Mouse (Mus musculus) forebrain, embryonic 13.5 days (tissue): ENCODE measurements around the gene Zfp938. TPM values are rescaled to one million over a fixed set of nuclear protein-coding genes. Genes with fewer than 3 reads are reported as not detected.
A peak's percentile ranks its signal among the peaks of the same experiment; 100 is the strongest.

Experiments used
- ATAC-seq: fragments of 200-750 bp; cut with Nextera tagmentation; 2 replicates; pipeline ENCODE4 v1.8.0; 2017
- H3K27ac ChIP-seq: fragments of 300-500 bp; sonication (generic); 2 replicates; pipeline ENCODE4 v1.5.1; 2015; ENCODE audit warnings: inconsistent platforms, mild to moderate bottlenecking, moderate library complexity
- H3K27me3 ChIP-seq: fragments of 300-500 bp; sonication (generic); 2 replicates; pipeline ENCODE4 v1.6.1; 2015; ENCODE audit warnings: mild to moderate bottlenecking, inconsistent platforms
- H3K36me3 ChIP-seq: fragments of 300-500 bp; sonication (generic); 2 replicates; pipeline ENCODE4 v1.6.1; 2015; ENCODE audit warnings: mild to moderate bottlenecking, inconsistent platforms; ENCODE audit not compliant: poor library complexity, severe bottlenecking
- H3K4me1 ChIP-seq: fragments of 300-500 bp; sonication (generic); 2 replicates; pipeline ENCODE4 v1.6.1; 2015; ENCODE audit warnings: inconsistent platforms
- H3K4me2 ChIP-seq: fragments of 300-500 bp; sonication (generic); 2 replicates; pipeline ENCODE4 v1.6.1; 2015; ENCODE audit warnings: inconsistent platforms, mild to moderate bottlenecking, moderate library complexity
- H3K4me3 ChIP-seq: fragments of 300-500 bp; sonication (generic); 2 replicates; pipeline ENCODE4 v1.5.1; 2015; ENCODE audit warnings: mild to moderate bottlenecking, inconsistent platforms
- H3K9ac ChIP-seq: fragments of 300-500 bp; sonication (generic); 2 replicates; pipeline ENCODE4 v1.6.1; 2015; ENCODE audit warnings: mild to moderate bottlenecking, inconsistent platforms
- H3K9me3 ChIP-seq: fragments of 300-500 bp; sonication (generic); replicated peaks from 2 replicates; pipeline ENCODE4 v1.6.1; 2016; ENCODE audit warnings: inconsistent platforms
- WGBS: fragments of 180-500 bp; shearing (Covaris S2); methylation state at CpG from one replicate; pipeline ENCODE4 v1.1.7; 2015; 5-methylcytosine and 5-hydroxymethylcytosine counted together
- polyA plus RNA-seq: library from polyadenylated mRNA; unstranded; fragments of >200 nt; fragmentation: Nextera tagmentation; extraction: Ambion mirVana; gene quantifications from 2 replicates; pipeline ENCODE4 v1.2.1, GENCODE M21; 2015

Zfp938 gene
- 17.7 and 21.6 TPM in 2 replicates for polyA plus RNA-seq

GRCm38 (mm10) chr10:82240742-82241400 lies at the start of gene Zfp938:
Gene Zfp938 (minus strand): TSS chr10:82241280.
- peaks cover 29% of the 10 kb centered on the region for H3K36me3 ChIP-seq
- peaks cover 16% of the 10 kb centered on the region for H3K4me1 ChIP-seq
- H3K9ac ChIP-seq, result peak within 1 kb of the TSS; percentile 86
- H3K9me3 ChIP-seq, result peaks cover 26% of the 10 kb centered on the region
- WGBS, result 2% methylated on average over 27 of the region's 27 CpGs
- peak within 1 kb of the TSS; percentile 71 for H3K4me2 ChIP-seq
- peak within 1 kb of the TSS; percentile 82 for H3K27ac ChIP-seq
- peak; percentile 100 for ATAC-seq
- H3K27me3 ChIP-seq, result no peaks in the 10 kb centered on the region
- peak within 1 kb of the TSS; percentile 79 for H3K4me3 ChIP-seq

DNA sequence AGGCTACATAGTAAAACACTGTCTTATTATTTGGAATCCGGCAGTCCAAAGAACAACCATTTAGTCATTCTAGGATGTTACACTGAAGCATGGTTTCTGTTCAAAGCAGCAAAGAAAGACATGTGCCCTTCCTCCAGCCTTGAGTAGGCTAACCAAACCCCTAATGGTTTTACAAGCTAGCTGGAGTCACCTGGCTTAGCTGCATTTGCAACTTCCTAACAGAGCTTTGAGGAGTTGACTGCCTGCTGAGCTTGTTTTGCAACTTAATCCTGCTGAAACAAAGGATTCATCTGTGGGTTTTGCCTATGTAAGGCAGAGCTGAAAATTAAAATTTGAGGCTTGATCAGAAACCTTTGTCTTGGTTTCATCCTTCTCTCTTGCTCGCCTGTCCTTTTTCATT lies 16.3 kb upstream of the Zfp938 start:
- no peak overlapping the region for H3K4me3 ChIP-seq
- whole genome bisulfite sequencing, result 81% methylated on average over 2 of the region's 2 CpGs
- H3K36me3 ChIP-seq, result no peaks in the 10 kb centered on the region
- H3K4me2 ChIP-seq, result no peak overlapping the region
- no peak overlapping the region for H3K9ac ChIP-seq
- peaks cover 13% of the 10 kb centered on the region for H3K9me3 ChIP-seq
- no peaks in the 10 kb centered on the region for H3K27me3 ChIP-seq
- no peak for ATAC-seq
- H3K4me1 ChIP-seq, result no peaks in the 10 kb centered on the region
- H3K27ac ChIP-seq, result no peak overlapping the region

DNA sequence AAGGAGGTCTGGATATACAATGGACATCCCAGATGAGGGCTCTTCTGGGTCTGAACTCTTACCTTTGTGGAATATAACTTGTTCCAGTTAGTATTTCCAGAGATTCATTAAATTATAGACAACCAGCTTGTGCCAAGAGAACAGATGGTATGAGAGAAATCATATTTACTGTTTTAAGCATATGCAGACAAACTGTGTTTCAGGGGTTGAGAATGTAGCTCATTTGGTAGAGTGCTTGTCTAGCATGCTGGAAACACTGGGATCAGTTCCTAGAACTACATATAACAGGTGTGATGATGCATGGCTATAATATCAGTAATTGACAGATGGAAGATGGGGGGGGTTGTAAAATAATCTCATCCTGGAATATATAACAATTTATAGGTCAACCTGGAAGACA lies 3.9 kb upstream of the Zfp938 start:
- Histone ChIP-seq H3K9ac (no peak overlapping the region), H3K9me3 (no peaks in the 10 kb centered on the region)

DNA sequence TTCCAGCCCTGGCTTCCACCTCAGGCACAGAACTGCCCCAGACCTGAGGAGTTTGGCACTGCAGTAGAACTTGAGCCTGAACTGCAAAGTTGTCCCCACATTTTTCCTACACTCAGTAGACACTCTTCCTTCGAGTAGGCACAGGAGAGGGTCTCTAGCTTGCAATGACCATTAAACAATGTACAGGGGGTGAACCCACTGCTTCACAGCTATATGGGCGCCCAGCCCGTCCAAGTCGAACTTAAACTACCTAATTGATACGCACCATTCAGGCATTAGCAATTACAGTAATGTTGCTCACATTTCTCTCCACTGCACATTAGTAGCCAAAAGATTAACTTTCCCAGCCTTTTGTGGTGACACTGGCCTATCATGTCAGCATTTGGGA lies 315 bp upstream of the Zfp938 start:
- Histone ChIP-seq H3K4me1 (peaks cover 16% of the 10 kb centered on the region), H3K9ac (peak overlapping the region; percentile 86)

More for the DNA sequence above, 3.9 kb upstream of the Zfp938 start:
- Histone ChIP-seq H3K36me3 (no peaks in the 10 kb centered on the region), H3K4me3 (no peak overlapping the region), H3K27ac (no peak overlapping the region), H3K4me1 (peaks cover 10% of the 10 kb centered on the region), H3K27me3 (no peaks in the 10 kb centered on the region), H3K4me2 (no peak overlapping the region)
- ATAC-seq, result no peak

DNA sequence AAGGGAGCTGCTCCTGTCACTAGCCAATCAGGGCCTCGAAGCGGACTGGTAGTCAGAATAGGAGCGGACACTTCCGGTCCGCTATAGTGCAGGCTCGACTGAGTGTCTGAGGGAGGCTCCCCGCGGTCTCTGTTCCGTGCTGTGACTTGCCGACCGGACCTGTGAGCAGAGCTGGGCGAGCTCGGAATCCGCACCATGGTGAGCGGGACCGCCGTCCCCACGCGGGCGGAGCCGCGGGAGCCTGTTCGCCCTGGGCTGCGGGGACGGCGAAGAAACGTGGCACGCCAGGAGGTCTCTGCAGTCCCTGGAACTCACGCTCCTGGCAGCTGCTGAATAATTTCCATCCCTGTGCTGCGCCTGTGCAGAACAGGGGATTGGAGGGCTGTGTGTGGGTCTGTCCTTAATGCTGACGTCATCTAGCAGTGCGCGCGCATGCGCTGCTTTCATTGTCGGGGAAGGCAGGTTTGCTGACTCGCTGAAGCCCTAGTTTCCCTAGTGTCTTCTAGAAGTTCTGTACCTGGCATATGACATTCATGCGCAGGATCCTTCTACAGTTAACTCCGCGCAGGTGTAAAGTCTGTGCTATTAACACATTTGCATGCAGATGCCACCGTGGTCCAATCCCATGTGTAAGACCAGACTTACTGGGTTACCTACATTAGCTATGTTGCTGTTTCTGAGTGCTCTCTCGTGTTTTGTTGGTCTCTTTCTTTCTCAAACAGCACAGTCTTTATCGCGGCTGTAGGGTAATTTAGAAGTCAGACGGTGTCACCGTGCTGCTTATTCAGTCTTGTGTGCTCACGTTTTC lies 62.6 kb downstream of the Zfp938 start:
- Histone ChIP-seq H3K4me1 (peaks cover 6% of the 10 kb centered on the region), H3K27me3 (no peaks in the 10 kb centered on the region), H3K36me3 (no peaks in the 10 kb centered on the region), H3K9ac (peak overlapping the region; percentile 79), H3K4me2 (peak overlapping the region; percentile 76), H3K27ac (peak overlapping the region; percentile 95), H3K9me3 (peaks cover 4% of the 10 kb centered on the region; the same call in 1 of the 2 replicates), H3K4me3 (peak overlapping the region; percentile 59)
- 8% methylated on average over 47 of the region's 47 CpGs for WGBS
- peak; percentile 100 for ATAC-seq

More for the DNA sequence above, 315 bp upstream of the Zfp938 start:
- peak overlapping the region; percentile 79 for H3K4me3 ChIP-seq
- H3K27me3 ChIP-seq, result no peaks in the 10 kb centered on the region
- H3K36me3 ChIP-seq, result peaks cover 24% of the 10 kb centered on the region
- H3K4me2 ChIP-seq, result peak overlapping the region; percentile 71
- 67% methylated on average over 5 of the region's 5 CpGs for WGBS
- H3K9me3 ChIP-seq, result peaks cover 23% of the 10 kb centered on the region
- no peak; the same call in 1 of the 2 replicates for ATAC-seq
- peak overlapping the region; percentile 82 for H3K27ac ChIP-seq

Other genes starting within 250 kb of the Zfp938 start
- 16.6 and 18.7 TPM in 2 replicates for gene Zfp873, start 193.2 kb downstream of the Zfp938 start, polyA plus RNA-seq
- gene BC024063, start 157.9 kb downstream of the Zfp938 start, polyA plus RNA-seq, result 5.3 and 6.1 TPM in 2 replicates
- 8.9 and 9.2 TPM in 2 replicates for gene AU041133, start 113.3 kb downstream of the Zfp938 start, polyA plus RNA-seq
- gene 4932415D10Rik, start 75.3 kb upstream of the Zfp938 start, polyA plus RNA-seq, result not detected in 2 replicates
- 12.4 and 13.2 TPM in 2 replicates for gene Gm4924, start 113.0 kb upstream of the Zfp938 start, polyA plus RNA-seq